Mouse (Mus musculus) spleen, adult 2 months (tissue): ENCODE measurements at regions not wholly inside any gene's neighbourhood (a gene's known extent, or its start where the extent isn't known, plus 50 kb on each side); places are given as distances from the start of the nearest gene placed in this dataset.

Experiments
- CTCF ChIP-seq: fragments of 200-500 bp; IDR thresholded peaks from 2 replicates; pipeline ENCODE4 v1.5.1; 2011; ENCODE audit warnings: mild to moderate bottlenecking, inconsistent platforms; ENCODE audit not compliant: insufficient read depth, insufficient read length, insufficient replicate concordance; ENCODE audit errors: extremely low read depth
- POLR2A ChIP-seq: fragments of 200-500 bp; IDR thresholded peaks from 2 replicates; pipeline ENCODE4 v1.6.1; 2011; ENCODE audit warnings: low read depth, low read length, inconsistent platforms

- TF ChIP-seq POLR2A = no peak
- TF ChIP-seq CTCF = no peak
Observed at GRCm38 (mm10) chr4:75063275-75063674, 214.8 kb downstream of the Dmac1 start.
